Mouse (Mus musculus): ENCODE measurements at regions not wholly inside any gene's neighbourhood (a gene's known extent, or its start where the extent isn't known, plus 50 kb on each side); places are given as distances from the start of the nearest gene placed in this dataset.

GRCm38 (mm10) chr1:190307751-190308150, 137.2 kb upstream of the Prox1 start:
- DNase-seq (ENCODE audit: low read depth, low spot score): no peak

- DNase-seq (ENCODE audit: low read depth, low spot score): no peak
Observed at GRCm38 (mm10) chr1:190297666-190298327, 127.3 kb upstream of the Prox1 start.

GRCm38 (mm10) chr1:190290061-190290460, 119.5 kb upstream of the Prox1 start:
- DNase-seq (ENCODE audit: low read depth, low spot score): no peak

- no peak for DNase-seq (ENCODE audit: low read depth, low spot score)
Observed at GRCm38 (mm10) chr1:190286481-190287145, 116.1 kb upstream of the Prox1 start.

GRCm38 (mm10) chr1:190285636-190286035, 115.1 kb upstream of the Prox1 start:
- DNase-seq (ENCODE audit: low read depth, low spot score): no peak

- no peak for DNase-seq (ENCODE audit: low read depth, low spot score)
Observed at GRCm38 (mm10) chr1:190285049-190285448, 114.5 kb upstream of the Prox1 start.

GRCm38 (mm10) chr1:190284138-190284537, 113.6 kb upstream of the Prox1 start:
- no peak for DNase-seq (ENCODE audit: low read depth, low spot score)

GRCm38 (mm10) chr1:190280081-190280858, 109.8 kb upstream of the Prox1 start:
- DNase-seq (ENCODE audit: low read depth, low spot score): no peak

GRCm38 (mm10) chr1:190274911-190275310, 104.4 kb upstream of the Prox1 start:
- DNase-seq (ENCODE audit: low read depth, low spot score): no peak

- no peak for DNase-seq (ENCODE audit: low read depth, low spot score)
Observed at GRCm38 (mm10) chr1:190270784-190271385, 100.4 kb upstream of the Prox1 start.

GRCm38 (mm10) chr1:190269181-190269580, 98.7 kb upstream of the Prox1 start:
- DNase-seq (ENCODE audit: low read depth, low spot score): no peak

GRCm38 (mm10) chr1:190265085-190265780, 94.7 kb upstream of the Prox1 start:
- DNase-seq (ENCODE audit: low read depth, low spot score): no peak

GRCm38 (mm10) chr1:190264501-190264900, 94.0 kb upstream of the Prox1 start:
- DNase-seq (ENCODE audit: low read depth, low spot score): no peak

- DNase-seq (ENCODE audit: low read depth, low spot score): no peak
Observed at GRCm38 (mm10) chr1:190263620-190264019, 93.1 kb upstream of the Prox1 start.

- no peak for DNase-seq (ENCODE audit: low read depth, low spot score)
Observed at GRCm38 (mm10) chr1:190259576-190259975, 89.1 kb upstream of the Prox1 start.

GRCm38 (mm10) chr1:190250574-190251246, 80.2 kb upstream of the Prox1 start:
- DNase-seq (ENCODE audit: low read depth, low spot score): no peak

- DNase-seq (ENCODE audit: low read depth, low spot score): no peak
Observed at GRCm38 (mm10) chr1:190242526-190242925, 72.0 kb upstream of the Prox1 start.

GRCm38 (mm10) chr1:190239796-190240195, 69.3 kb upstream of the Prox1 start:
- no peak for DNase-seq (ENCODE audit: low read depth, low spot score)

- DNase-seq (ENCODE audit: low read depth, low spot score): no peak
Observed at GRCm38 (mm10) chr1:190230866-190231265, 60.4 kb upstream of the Prox1 start.

GRCm38 (mm10) chr1:190220417-190220816, 49.9 kb upstream of the Prox1 start:
- no peak for DNase-seq (ENCODE audit: low read depth, low spot score)

Measured in ZHBTc4 (cell line).